Mouse (Mus musculus) ES-E14 (cell line): ENCODE results near the gene Hook2. TPM values are rescaled to one million over a fixed set of nuclear protein-coding genes. Genes with fewer than 3 reads are reported as not detected.

Experiments used
- DNase-seq: peaks from one replicate; pipeline ENCODE4 v3.0.0-alpha.2; 2013; ENCODE audit warnings: low read depth, low spot score
- H3K27ac ChIP-seq: 2 replicates; pipeline ENCODE4 v1.5.1; 2012; ENCODE audit warnings: low read depth, mild to moderate bottlenecking, low read length, moderate library complexity, mixed read lengths; ENCODE audit not compliant: poor library complexity, insufficient read depth, severe bottlenecking
- H3K36me3 ChIP-seq: 2 replicates; pipeline ENCODE4 v1.6.1; 2012; ENCODE audit warnings: mild to moderate bottlenecking, low read length, moderate library complexity, mixed read lengths; ENCODE audit not compliant: control insufficient read depth, poor library complexity, insufficient read depth, severe bottlenecking
- H3K4me1 ChIP-seq, 2 experiments: fragments of 150-350 bp in 1 of 2; sonication (generic) in 1 of 2; 2 replicates each; pipeline ENCODE4 v1.6.1; 2012; ENCODE audit warnings: low read length in 2 of 2, mild to moderate bottlenecking in 1 of 2, mixed read lengths in 1 of 2; ENCODE audit not compliant: control insufficient read depth in 2 of 2, insufficient read depth in 2 of 2, poor library complexity in 1 of 2
- H3K4me3 ChIP-seq, 2 experiments: fragments of 150-350 bp in 1 of 2; sonication (generic) in 1 of 2; 2 replicates each; pipeline ENCODE4 v1.5.1; 2012; ENCODE audit warnings: low read length in 2 of 2, low read depth in 1 of 2, mild to moderate bottlenecking in 1 of 2, mixed read lengths in 1 of 2; ENCODE audit not compliant: insufficient read depth in 1 of 2, poor library complexity in 1 of 2, severe bottlenecking in 1 of 2
- H3K9ac ChIP-seq: 2 replicates; pipeline ENCODE4 v1.6.1; 2012; ENCODE audit warnings: low read depth, mild to moderate bottlenecking, low read length, mixed read lengths; ENCODE audit not compliant: poor library complexity, insufficient read depth, severe bottlenecking
- H3K9me3 ChIP-seq: fragments of 150-350 bp; sonication (generic); 2 replicates; pipeline ENCODE4 v1.6.1; 2012; ENCODE audit warnings: low read depth, mild to moderate bottlenecking, low read length; ENCODE audit not compliant: control insufficient read depth, insufficient read depth
- CHD2 ChIP-seq: IDR thresholded peaks from 2 replicates; pipeline ENCODE4 v1.6.1; 2014; ENCODE audit warnings: mild to moderate bottlenecking, low read depth, low read length, inconsistent platforms
- HCFC1 ChIP-seq: IDR thresholded peaks from 2 replicates; pipeline ENCODE4 v1.6.1; 2012; ENCODE audit warnings: low read length, inconsistent platforms, borderline replicate concordance; ENCODE audit not compliant: insufficient read depth
- MAFK ChIP-seq: IDR thresholded peaks from 2 replicates; pipeline ENCODE4 v1.6.1; 2014; ENCODE audit warnings: mild to moderate bottlenecking, low read depth, low read length, inconsistent platforms; ENCODE audit not compliant: insufficient read depth
- ZC3H11A ChIP-seq: IDR thresholded peaks from 2 replicates; pipeline ENCODE4 v1.6.1; 2012; ENCODE audit warnings: low read depth, mild to moderate bottlenecking, inconsistent platforms, low read length, borderline replicate concordance
- ZNF384 ChIP-seq: IDR thresholded peaks from 2 replicates; pipeline ENCODE4 v1.6.1; 2012; ENCODE audit warnings: low read depth, low read length, inconsistent platforms
- in situ Hi-C, 2 experiments: fragments of 600-800 bp; cut with MboI; formaldehyde crosslinking; loops; one replicate each; pipeline ENCODE4 v1.15.1; 2025; ENCODE audit warnings: low sequenced_read_pairs in 2 of 2, inconsistent platforms in 1 of 2; ENCODE audit not compliant: unreplicated experiment in 2 of 2
- total RNA-seq: library from RNA; depleted of rRNA; stranded (reverse); fragments of 300-350 nt; gene quantifications from 2 replicates; pipeline ENCODE4 v1.2.3, GENCODE M21; 2012

Hook2 gene
- total RNA-seq, 1 experiment: 28.6 TPM

GRCm38 (mm10) chr8:84945633-84946527, 44.5 kb upstream of the Hook2 start:
- Histone ChIP-seq H3K9ac (peak overlapping the region; percentile 40; the same call in 1 of the 2 replicates), H3K4me1 (peaks cover 2 to 5% of the 10 kb centered on the region in 2 experiments; a peak in 1 of 4 replicates), H3K4me3 (peak overlapping the region; percentile 72 to 93), H3K9me3 (no peaks in the 10 kb centered on the region), H3K36me3 (no peaks in the 10 kb centered on the region), H3K27ac (peak overlapping the region; percentile 36; the same call in 1 of the 2 replicates)
- in situ Hi-C loops: no loop called here
- TF ChIP-seq CHD2 (no peak), ZC3H11A (no peak), HCFC1 (no peak), MAFK (no peak), ZNF384 (no peak)
- DNase-seq: no peak

GRCm38 (mm10) chr8:84946528-84947240, 43.7 kb upstream of the Hook2 start, which contains the start of gene Rtbdn:
TSS of gene Rtbdn (plus strand) at chr8:84946991.
- H3K4me3 ChIP-seq: peak within 1 kb of the TSS; percentile 72 to 93
- no peaks in the 10 kb centered on the region for H3K36me3 ChIP-seq
- in situ Hi-C loops: no loop called here
- DNase-seq: no peak
- H3K9ac ChIP-seq: peak within 1 kb of the TSS; percentile 40; the same call in 1 of the 2 replicates
- H3K4me1 ChIP-seq: peaks cover 2 to 5% of the 10 kb centered on the region in 2 experiments; a peak in 1 of 4 replicates
- TF ChIP-seq CHD2 (no peak), MAFK (no peak), HCFC1 (no peak), ZNF384 (no peak), ZC3H11A (no peak)
- H3K27ac ChIP-seq: peak within 1 kb of the TSS; percentile 36; the same call in 1 of the 2 replicates
- no peaks in the 10 kb centered on the region for H3K9me3 ChIP-seq

GRCm38 (mm10) chr8:84947241-84947545, 43.2 kb upstream of the Hook2 start:
- Histone ChIP-seq H3K27ac (no peak overlapping the region), H3K4me1 (peaks cover 2 to 5% of the 10 kb centered on the region in 2 experiments; a peak in 1 of 4 replicates), H3K9ac (no peak overlapping the region), H3K36me3 (no peaks in the 10 kb centered on the region), H3K4me3 (no peak overlapping the region), H3K9me3 (no peaks in the 10 kb centered on the region)
- in situ Hi-C loops: no loop called here
- TF ChIP-seq HCFC1: no peak
- no peak for TF ChIP-seq ZC3H11A
- TF ChIP-seq MAFK: no peak
- TF ChIP-seq ZNF384: no peak
- TF ChIP-seq CHD2: no peak
- no peak for DNase-seq

DNA sequence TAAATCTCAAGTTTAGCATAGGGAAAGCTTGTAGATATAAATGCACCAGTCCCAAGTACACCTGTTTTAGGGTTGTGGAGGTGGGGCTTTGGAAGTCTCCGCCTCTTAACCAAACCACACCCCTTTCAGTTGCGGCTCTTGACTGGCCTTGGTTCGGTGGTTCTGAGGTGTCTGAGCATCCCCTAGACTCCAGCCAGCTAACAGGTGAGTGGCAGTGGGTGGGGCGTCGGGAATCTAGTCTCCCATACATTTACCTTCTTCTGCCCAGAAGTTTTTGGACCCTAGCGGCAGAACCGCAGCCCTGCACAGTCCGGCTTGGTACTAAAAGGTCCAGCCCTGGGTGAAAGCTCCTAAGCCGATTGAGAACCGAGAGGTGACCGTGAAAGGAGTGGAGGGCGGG, 40.6 kb upstream of the Hook2 start:
- DNase-seq: no peak
- Histone ChIP-seq H3K27ac (no peak overlapping the region), H3K36me3 (no peaks in the 10 kb centered on the region), H3K4me3 (no peak overlapping the region), H3K4me1 (peaks cover 4 to 7% of the 10 kb centered on the region in 2 experiments; a peak in 2 of 4 replicates), H3K9me3 (no peaks in the 10 kb centered on the region), H3K9ac (no peak overlapping the region)
- no peak for TF ChIP-seq ZNF384
- TF ChIP-seq CHD2: no peak
- no peak for TF ChIP-seq HCFC1
- no peak for TF ChIP-seq MAFK
- no peak for TF ChIP-seq ZC3H11A
- in situ Hi-C loops: loop anchor here in 1 of 2 experiments (25.0 kb wide), 1 partner anchor 463 kb away; no protein-coding TSS in a partner anchor
